Mouse (Mus musculus) ES-Bruce4 (cell line): ENCODE data around the gene Rnf167. TPM values are rescaled to one million over a fixed set of nuclear protein-coding genes. Genes with fewer than 3 reads are reported as not detected.
A peak's percentile ranks its signal among the peaks of the same experiment; 100 is the strongest.

Source experiments
- H3K27ac ChIP-seq: 2 replicates; pipeline ENCODE4 v1.5.1; 2012; ENCODE audit warnings: low read length, inconsistent platforms; ENCODE audit not compliant: insufficient read depth
- H3K27me3 ChIP-seq: 2 replicates; pipeline ENCODE4 v1.6.1; 2012; ENCODE audit warnings: mild to moderate bottlenecking, low read length, inconsistent platforms; ENCODE audit not compliant: control insufficient read depth, poor library complexity, insufficient read depth, severe bottlenecking
- H3K36me3 ChIP-seq: 2 replicates; pipeline ENCODE4 v1.6.1; 2012; ENCODE audit warnings: inconsistent platforms, mild to moderate bottlenecking, low read length, moderate library complexity; ENCODE audit not compliant: control insufficient read depth, poor library complexity, insufficient read depth, severe bottlenecking
- H3K4me1 ChIP-seq: one replicate; pipeline ENCODE4 v1.8.1; 2011; ENCODE audit warnings: low read length; ENCODE audit not compliant: control insufficient read depth, insufficient read depth
- H3K4me3 ChIP-seq: 2 replicates; pipeline ENCODE4 v1.5.1; 2011; ENCODE audit warnings: low read depth, mild to moderate bottlenecking, low read length
- H3K9ac ChIP-seq: 2 replicates; pipeline ENCODE4 v1.6.1; 2012; ENCODE audit warnings: low read depth, mild to moderate bottlenecking, inconsistent platforms; ENCODE audit not compliant: poor library complexity, severe bottlenecking
- H3K9me3 ChIP-seq: replicated peaks from 2 replicates; pipeline ENCODE4 v1.6.1; 2012; ENCODE audit warnings: mild to moderate bottlenecking, low read length, inconsistent platforms; ENCODE audit not compliant: control insufficient read depth, poor library complexity, insufficient read depth, severe bottlenecking
- CTCF ChIP-seq: IDR thresholded peaks from one replicate; pipeline ENCODE4 v1.8.1; 2011; ENCODE audit warnings: low read depth, low read length
- EP300 ChIP-seq: IDR thresholded peaks from 2 replicates; pipeline ENCODE4 v1.6.1; 2011; ENCODE audit warnings: low read depth, low read length; ENCODE audit not compliant: insufficient read depth
- POLR2A ChIP-seq: IDR thresholded peaks from one replicate; pipeline ENCODE4 v1.8.1; 2011; ENCODE audit warnings: low read length; ENCODE audit not compliant: insufficient read depth
- polyA plus RNA-seq: library from polyadenylated mRNA; stranded (reverse); fragments of >200 nt; gene quantifications from 2 replicates; pipeline ENCODE4 v1.2.4, GENCODE M21; 2011; ENCODE audit warnings: low read depth; ENCODE audit not compliant: missing spikeins, insufficient read depth, insufficient read length

Gene Rnf167
- polyA plus RNA-seq, 1 experiment, result 55.2 TPM

DNA sequence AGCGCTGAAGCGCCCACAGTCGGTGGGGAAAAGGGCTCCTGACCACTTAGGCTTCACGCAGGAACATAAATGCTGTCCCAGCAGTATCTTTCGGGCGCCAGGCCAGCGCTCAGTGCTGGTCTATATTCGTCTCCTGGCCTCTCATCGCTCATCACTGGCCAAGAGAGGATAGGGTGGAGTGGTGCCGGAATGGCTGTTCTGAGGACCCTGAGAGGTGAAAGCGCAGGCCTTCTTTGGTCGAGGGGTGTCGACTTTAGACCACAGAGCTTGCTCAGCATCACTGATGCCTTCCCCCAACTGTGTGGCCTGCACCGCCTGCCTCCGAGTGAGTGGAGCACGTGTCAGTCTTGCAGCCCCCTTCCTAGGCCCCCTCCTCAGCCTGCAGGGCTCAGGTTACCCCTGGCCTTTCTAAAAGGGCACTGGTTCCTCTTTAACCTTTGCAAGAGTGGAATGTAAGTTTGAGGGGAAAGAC is 9.5 kb downstream of the Rnf167 start:
- no peaks in the 10 kb centered on the region for H3K27me3 ChIP-seq
- no peaks in the 10 kb centered on the region for H3K9me3 ChIP-seq
- H3K4me3 ChIP-seq, result peak overlapping the region; percentile 92
- TF ChIP-seq EP300 (no peak; the same call in 1 of the 2 replicates), CTCF (no peak), POLR2A (no peak)
- H3K27ac ChIP-seq, result peak overlapping the region; percentile 97
- peak overlapping the region; percentile 100 for H3K9ac ChIP-seq
- peaks cover 15% of the 10 kb centered on the region for H3K36me3 ChIP-seq
- no peaks in the 10 kb centered on the region for H3K4me1 ChIP-seq

DNA sequence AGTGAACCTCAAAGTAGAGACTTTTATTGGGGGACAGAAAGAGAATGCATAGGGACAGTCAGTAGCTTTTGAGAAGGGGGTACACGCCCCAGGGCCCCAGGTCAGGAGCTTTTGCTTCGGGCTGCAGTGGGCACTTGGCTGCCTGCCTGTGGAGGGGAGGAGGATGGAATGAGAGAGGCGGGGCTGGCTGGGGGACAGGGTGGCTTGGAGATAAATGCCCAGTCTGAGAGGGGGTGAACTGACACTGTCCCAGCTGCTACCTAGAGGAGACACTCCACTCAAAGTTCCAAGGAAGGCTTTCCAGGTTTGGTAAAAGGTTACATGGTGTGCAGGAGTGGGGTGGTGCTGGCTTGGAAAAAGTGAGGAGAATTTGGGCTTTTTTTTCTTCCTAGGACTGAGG is 9.9 kb downstream of the Rnf167 start, which contains the start of gene Eno3:
Gene Eno3 (plus strand): TSS at position 239 of the 400 bp plus-strand sequence.
- no peaks in the 10 kb centered on the region for H3K4me1 ChIP-seq

GRCm38 (mm10) chr11:70657573-70657972 is 10.5 kb downstream of the Rnf167 start:
- TF ChIP-seq CTCF, result no peak
- no peak for TF ChIP-seq POLR2A
- TF ChIP-seq EP300, result no peak
- H3K27me3 ChIP-seq, result no peaks in the 10 kb centered on the region
- no peak overlapping the region for H3K9ac ChIP-seq
- H3K36me3 ChIP-seq, result peaks cover 12% of the 10 kb centered on the region
- H3K4me1 ChIP-seq, result no peaks in the 10 kb centered on the region
- no peak overlapping the region for H3K4me3 ChIP-seq
- H3K27ac ChIP-seq, result no peak overlapping the region
- H3K9me3 ChIP-seq, result no peaks in the 10 kb centered on the region

More for the DNA sequence above, 9.9 kb downstream of the Rnf167 start, which contains the start of gene Eno3:
- Histone ChIP-seq H3K4me3 (peak within 1 kb of the TSS; percentile 92), H3K9me3 (no peaks in the 10 kb centered on the region), H3K36me3 (peaks cover 12% of the 10 kb centered on the region), H3K27ac (peak within 1 kb of the TSS; percentile 97), H3K27me3 (no peaks in the 10 kb centered on the region), H3K9ac (peak within 1 kb of the TSS; percentile 100)
- no peak for TF ChIP-seq POLR2A
- no peak for TF ChIP-seq CTCF
- no peak for TF ChIP-seq EP300

DNA sequence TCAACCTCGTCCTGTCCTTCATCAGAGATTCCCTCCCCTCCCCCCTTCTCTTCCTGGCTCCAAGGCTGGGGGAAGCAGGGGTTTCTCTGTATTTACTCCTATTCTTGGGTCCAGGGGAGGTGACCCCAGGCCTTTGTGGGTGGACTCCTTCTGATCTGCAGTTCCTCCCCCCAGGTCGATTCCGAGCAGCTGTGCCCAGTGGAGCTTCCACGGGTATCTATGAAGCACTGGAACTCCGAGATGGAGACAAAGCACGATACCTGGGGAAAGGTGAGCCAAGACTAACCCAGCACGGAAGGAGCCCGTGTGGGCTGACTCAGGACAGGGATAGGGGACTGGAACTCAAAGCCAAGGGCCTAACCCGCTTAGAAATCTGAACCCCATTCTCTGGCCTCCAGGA is 11.0 kb downstream of the Rnf167 start:
- Histone ChIP-seq H3K27me3 (no peaks in the 10 kb centered on the region), H3K9me3 (no peaks in the 10 kb centered on the region), H3K4me1 (no peaks in the 10 kb centered on the region), H3K4me3 (no peak overlapping the region), H3K36me3 (peaks cover 12% of the 10 kb centered on the region), H3K27ac (no peak overlapping the region), H3K9ac (no peak overlapping the region)
- TF ChIP-seq CTCF, result no peak
- TF ChIP-seq EP300, result no peak
- TF ChIP-seq POLR2A, result no peak

DNA sequence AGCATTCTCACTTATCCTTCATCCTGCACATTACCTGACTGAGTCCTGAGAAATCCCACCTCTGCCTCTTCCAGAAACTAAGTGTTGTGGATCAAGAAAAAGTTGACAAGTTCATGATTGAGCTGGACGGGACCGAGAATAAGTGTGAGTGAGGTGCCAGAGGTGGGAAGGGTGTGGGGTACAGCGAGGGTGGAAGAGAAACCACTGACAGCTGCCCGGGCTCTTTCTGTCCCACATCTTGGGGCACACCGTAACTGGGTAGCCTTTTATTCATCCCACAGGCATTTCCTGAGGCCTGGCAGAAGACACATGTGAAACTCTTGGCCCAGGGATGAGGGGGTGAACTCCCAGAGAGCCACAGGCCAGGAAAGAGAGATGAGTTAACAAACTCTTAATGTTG is 11.5 kb downstream of the Rnf167 start:
- no peak overlapping the region for H3K27ac ChIP-seq
- TF ChIP-seq EP300 (no peak), CTCF (no peak), POLR2A (no peak)
- H3K27me3 ChIP-seq, result no peaks in the 10 kb centered on the region
- 0 out of 2 replicates have a peak overlapping the region, but pooled peaks have one; percentile 3 for H3K9ac ChIP-seq
- H3K4me3 ChIP-seq, result no peak overlapping the region
- peaks cover 16% of the 10 kb centered on the region for H3K36me3 ChIP-seq
- H3K9me3 ChIP-seq, result no peaks in the 10 kb centered on the region
- no peaks in the 10 kb centered on the region for H3K4me1 ChIP-seq

DNA sequence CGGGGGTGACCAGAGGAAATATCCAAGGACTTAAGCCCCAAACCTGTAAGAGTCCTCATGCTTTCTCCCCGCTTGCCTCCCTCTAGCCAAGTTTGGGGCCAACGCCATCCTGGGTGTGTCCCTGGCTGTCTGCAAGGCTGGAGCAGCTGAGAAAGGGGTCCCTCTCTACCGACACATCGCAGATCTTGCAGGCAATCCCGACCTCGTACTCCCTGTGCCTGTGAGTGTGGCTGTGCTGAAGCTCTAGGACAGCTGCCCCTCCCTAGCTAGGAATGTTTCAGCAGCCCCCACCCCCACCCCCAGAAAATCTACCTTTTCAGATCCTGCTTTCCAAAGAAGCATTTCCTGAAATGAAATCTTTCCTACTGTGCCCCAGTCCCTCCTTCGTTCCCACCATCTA is 11.9 kb downstream of the Rnf167 start:
- H3K9ac ChIP-seq, result 0 out of 2 replicates have a peak overlapping the region, but pooled peaks have one; percentile 3
- H3K9me3 ChIP-seq, result no peaks in the 10 kb centered on the region
- no peaks in the 10 kb centered on the region for H3K4me1 ChIP-seq
- H3K27me3 ChIP-seq, result no peaks in the 10 kb centered on the region
- no peak overlapping the region for H3K4me3 ChIP-seq
- H3K27ac ChIP-seq, result no peak overlapping the region
- H3K36me3 ChIP-seq, result peaks cover 20% of the 10 kb centered on the region
- no peak for TF ChIP-seq EP300
- TF ChIP-seq POLR2A, result no peak
- TF ChIP-seq CTCF, result no peak
